Mouse (Mus musculus) adipocyte (in vitro differentiated cells): ENCODE data around the gene Vwa1.
"Not testable (repeated sequence)": the region's sequence is repeated elsewhere in the genome, so short reads cannot be mapped to it uniquely, and the experiment has no call there.

Experiments
- DNase-seq: peaks from one replicate; pipeline ENCODE4 v3.0.0-alpha.2; 2016; ENCODE audit warnings: low spot score

Vwa1 gene

GRCm38 (mm10) chr4:155744474-155744873, 30.0 kb downstream of the Vwa1 start:
- DNase-seq = no peak

GRCm38 (mm10) chr4:155742684-155743083, 31.8 kb downstream of the Vwa1 start:
- DNase-seq = no peak

GRCm38 (mm10) chr4:155740681-155741080, 33.8 kb downstream of the Vwa1 start:
- DNase-seq = not testable (repeated sequence)

GRCm38 (mm10) chr4:155739741-155740636, 34.5 kb downstream of the Vwa1 start:
- DNase-seq = no peak

- no peak for DNase-seq
Measured at GRCm38 (mm10) chr4:155739152-155739551, 35.3 kb downstream of the Vwa1 start.

GRCm38 (mm10) chr4:155738262-155738661, 36.2 kb downstream of the Vwa1 start:
- no peak for DNase-seq

- DNase-seq = no peak
Measured at GRCm38 (mm10) chr4:155736421-155736820, 38.1 kb downstream of the Vwa1 start.

- DNase-seq = no peak
Measured at GRCm38 (mm10) chr4:155735788-155736187, 38.7 kb downstream of the Vwa1 start.

- DNase-seq = peak; percentile 40
Measured at GRCm38 (mm10) chr4:155734951-155735702, 39.4 kb downstream of the Vwa1 start.

- DNase-seq = peak; percentile 90
Measured at GRCm38 (mm10) chr4:155734350-155734941, 40.1 kb downstream of the Vwa1 start, which contains the start of gene Tmem240. Gene Tmem240, plus strand, starts transcription at chr4:155734800.

GRCm38 (mm10) chr4:155733267-155733666, 41.2 kb downstream of the Vwa1 start:
- no peak for DNase-seq

- DNase-seq = no peak
Measured at GRCm38 (mm10) chr4:155727993-155728392, 46.5 kb downstream of the Vwa1 start.

GRCm38 (mm10) chr4:155721668-155722083, 52.8 kb downstream of the Vwa1 start:
- peak; percentile 43 for DNase-seq
